Mouse (Mus musculus) neural tube, embryonic 13.5 days (tissue): ENCODE data around the gene Olfr47. TPM values are rescaled to one million over a fixed set of nuclear protein-coding genes. Genes with fewer than 3 reads are reported as not detected.
"Not testable (repeated sequence)": the region's sequence is repeated elsewhere in the genome, so short reads cannot be mapped to it uniquely, and the experiment has no call there.

Source experiments
- ATAC-seq: fragments of 200-750 bp; cut with Nextera tagmentation; 2 replicates; pipeline ENCODE4 v1.8.0; 2017; ENCODE audit warnings: low read depth, mild to moderate bottlenecking, moderate TSS enrichment, moderate library complexity
- H3K27ac ChIP-seq: fragments of 300-500 bp; sonication (generic); replicated peaks from 2 replicates; pipeline ENCODE4 v1.5.1; 2015; ENCODE audit warnings: moderate library complexity, mild to moderate bottlenecking, inconsistent platforms
- H3K27me3 ChIP-seq: fragments of 300-500 bp; sonication (generic); 2 replicates; pipeline ENCODE4 v1.6.1; 2015; ENCODE audit warnings: mild to moderate bottlenecking, inconsistent platforms
- H3K36me3 ChIP-seq: fragments of 300-500 bp; sonication (generic); 2 replicates; pipeline ENCODE4 v1.6.1; 2015; ENCODE audit warnings: mild to moderate bottlenecking, inconsistent platforms
- H3K4me1 ChIP-seq: fragments of 300-500 bp; sonication (generic); replicated peaks from 2 replicates; pipeline ENCODE4 v1.6.1; 2015; ENCODE audit warnings: inconsistent platforms
- H3K4me2 ChIP-seq: fragments of 300-500 bp; sonication (generic); 2 replicates; pipeline ENCODE4 v1.6.1; 2015; ENCODE audit warnings: inconsistent platforms, mild to moderate bottlenecking, moderate library complexity
- H3K4me3 ChIP-seq: fragments of 300-500 bp; sonication (generic); 2 replicates; pipeline ENCODE4 v1.5.1; 2015; ENCODE audit warnings: mild to moderate bottlenecking, inconsistent platforms
- H3K9ac ChIP-seq: fragments of 300-500 bp; sonication (generic); 2 replicates; pipeline ENCODE4 v1.6.1; 2015; ENCODE audit warnings: moderate library complexity, mild to moderate bottlenecking, inconsistent platforms
- H3K9me3 ChIP-seq: fragments of 300-500 bp; sonication (generic); 2 replicates; pipeline ENCODE4 v1.6.1; 2016; ENCODE audit warnings: inconsistent platforms
- WGBS: fragments of 180-500 bp; shearing (Covaris S2); methylation state at CpG from one replicate; pipeline ENCODE4 v1.1.7; 2015; 5-methylcytosine and 5-hydroxymethylcytosine counted together
- polyA plus RNA-seq: library from polyadenylated mRNA; unstranded; fragments of >200 nt; fragmentation: Nextera tagmentation; extraction: Ambion mirVana; gene quantifications from 2 replicates; pipeline ENCODE4 v1.2.1, GENCODE M21; 2015

The Olfr47 gene
- polyA plus RNA-seq = not detected in 2 replicates

DNA sequence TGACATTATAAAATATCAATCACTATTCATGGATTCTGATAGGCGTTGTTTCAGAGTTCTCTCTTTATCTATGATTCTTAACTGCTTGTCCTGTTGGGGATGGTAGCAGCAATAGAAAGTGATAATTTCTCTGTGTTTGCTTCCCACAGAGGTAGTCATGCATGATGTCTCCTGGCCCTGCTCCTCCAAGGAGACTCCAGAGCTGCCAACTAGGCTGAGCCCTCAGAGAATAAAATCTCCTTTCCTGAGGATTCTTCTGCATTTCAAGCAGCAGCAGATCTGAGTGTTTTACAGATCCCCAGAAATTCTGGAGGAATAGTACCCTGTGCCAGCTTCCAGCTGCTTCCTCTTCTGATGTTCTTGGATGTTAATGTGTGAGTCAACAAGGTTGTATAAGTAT is at the start of gene Olfr47:
Olfr47 (plus strand) TSS at position 275 of the 400 bp plus-strand sequence.
- not testable (repeated sequence) for H3K27ac ChIP-seq, H3K4me3 ChIP-seq, H3K36me3 ChIP-seq, ATAC-seq, H3K4me1 ChIP-seq, H3K9ac ChIP-seq, H3K9me3 ChIP-seq, H3K4me2 ChIP-seq, H3K27me3 ChIP-seq
- WGBS = 93% methylated on average over 1 of the region's 1 CpGs

DNA sequence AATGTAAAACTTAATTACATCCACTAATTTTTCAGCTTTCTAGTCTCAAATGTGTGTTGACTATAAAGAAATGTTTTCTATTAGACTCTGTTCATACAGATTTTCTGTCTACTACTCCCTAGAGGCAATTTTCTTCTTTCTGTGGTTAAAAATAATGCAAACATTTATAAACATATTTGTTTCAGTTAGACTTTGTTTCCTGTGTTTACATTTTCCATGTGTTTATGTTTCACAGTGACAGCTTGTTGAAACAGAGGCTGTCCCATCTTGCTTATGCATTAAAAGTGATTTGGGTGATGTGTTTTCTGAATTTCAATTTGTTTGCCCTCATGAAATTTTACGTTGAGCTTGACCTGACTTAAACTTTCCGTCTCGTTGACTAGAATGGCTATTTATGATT is 40.3 kb upstream of the Olfr47 start:
- no peak for ATAC-seq
- H3K9me3 ChIP-seq = no peaks in the 10 kb centered on the region
- H3K4me2 ChIP-seq = no peak overlapping the region
- H3K4me3 ChIP-seq = no peak overlapping the region
- no peaks in the 10 kb centered on the region for H3K27me3 ChIP-seq
- 86% methylated on average over 3 of the region's 3 CpGs for WGBS
- no peaks in the 10 kb centered on the region for H3K36me3 ChIP-seq
- no peak overlapping the region for H3K27ac ChIP-seq
- H3K9ac ChIP-seq = no peak overlapping the region
- H3K4me1 ChIP-seq = no peaks in the 10 kb centered on the region

DNA sequence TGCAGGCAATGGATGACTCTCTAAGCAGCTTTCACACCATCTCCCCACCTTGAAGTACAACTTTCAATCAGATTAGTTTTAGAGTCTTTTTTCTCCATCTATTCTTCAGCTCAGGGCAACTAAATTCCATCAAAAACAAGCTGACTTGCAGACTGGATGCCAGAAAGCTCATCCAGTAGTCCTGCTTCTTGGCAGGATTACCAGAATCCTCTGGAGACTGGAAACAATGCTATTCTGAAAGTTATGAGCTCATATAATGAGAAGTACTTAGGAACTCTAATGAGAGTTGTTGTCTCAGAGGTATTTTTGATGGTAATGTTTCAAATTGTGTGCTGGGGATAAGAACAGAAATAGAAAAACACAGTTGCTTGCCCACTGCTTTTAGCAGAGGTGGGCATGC is 34.5 kb upstream of the Olfr47 start, which contains the start of gene Olfr435:
Olfr435 (plus strand) TSS at position 366 of the 400 bp plus-strand sequence.
- no peak within 1 kb of the TSS for H3K27ac ChIP-seq
- no peak within 1 kb of the TSS for H3K9ac ChIP-seq
- no peaks in the 10 kb centered on the region for H3K27me3 ChIP-seq
- no peak within 1 kb of the TSS for H3K4me2 ChIP-seq
- ATAC-seq = no peak
- no peaks in the 10 kb centered on the region for H3K9me3 ChIP-seq
- H3K36me3 ChIP-seq = no peaks in the 10 kb centered on the region
- H3K4me1 ChIP-seq = no peaks in the 10 kb centered on the region
- H3K4me3 ChIP-seq = no peak within 1 kb of the TSS

DNA sequence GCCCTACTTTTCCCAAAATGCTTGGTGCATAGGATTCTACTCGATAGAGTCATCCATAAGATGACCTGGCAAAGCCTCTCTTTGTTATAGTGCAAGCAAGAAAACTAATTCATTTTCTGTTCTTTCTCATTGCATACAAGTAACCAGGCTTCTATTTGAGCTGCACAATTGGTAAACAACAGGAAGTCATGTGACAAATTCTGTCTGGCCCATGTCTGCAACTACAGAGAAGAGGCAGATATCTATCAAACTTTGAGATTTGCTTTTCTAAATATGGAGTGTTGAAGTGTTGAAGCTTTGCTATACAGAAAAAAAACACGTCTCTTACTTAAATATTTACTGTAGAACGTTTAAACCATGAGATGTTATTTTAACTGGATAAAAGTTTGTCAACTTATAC is 33.2 kb upstream of the Olfr47 start:
- Histone ChIP-seq H3K4me2 (no peak overlapping the region), H3K27me3 (no peaks in the 10 kb centered on the region), H3K27ac (no peak overlapping the region), H3K9me3 (no peaks in the 10 kb centered on the region), H3K4me3 (no peak overlapping the region), H3K36me3 (no peaks in the 10 kb centered on the region), H3K4me1 (no peaks in the 10 kb centered on the region), H3K9ac (no peak overlapping the region)
- WGBS = 87% methylated on average over 3 of the region's 3 CpGs
- no peak for ATAC-seq

DNA sequence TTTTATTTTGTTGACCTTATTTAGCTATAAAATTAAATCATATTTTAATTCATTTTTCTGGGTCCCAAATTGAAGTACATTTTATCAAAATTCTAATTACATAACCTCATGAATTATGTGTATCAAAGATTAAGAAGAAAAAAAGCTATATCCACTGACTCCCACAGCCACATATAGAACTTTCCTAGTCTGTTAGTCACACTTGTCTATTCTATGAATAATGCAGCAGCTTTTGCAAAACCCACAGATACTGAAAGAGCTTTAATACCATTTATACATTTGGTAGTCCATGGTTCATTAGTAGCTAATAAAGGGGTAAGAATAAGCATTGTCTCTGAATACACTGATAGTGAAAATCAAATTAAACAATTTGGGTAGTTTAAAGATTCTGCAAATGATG is 28.5 kb upstream of the Olfr47 start:
- no peaks in the 10 kb centered on the region for H3K4me1 ChIP-seq
- H3K36me3 ChIP-seq = no peaks in the 10 kb centered on the region
- no peak overlapping the region for H3K4me3 ChIP-seq
- ATAC-seq = no peak
- no peaks in the 10 kb centered on the region for H3K9me3 ChIP-seq
- no peak overlapping the region for H3K9ac ChIP-seq
- H3K27me3 ChIP-seq = no peaks in the 10 kb centered on the region
- no peak overlapping the region for H3K27ac ChIP-seq
- no peak overlapping the region for H3K4me2 ChIP-seq

DNA sequence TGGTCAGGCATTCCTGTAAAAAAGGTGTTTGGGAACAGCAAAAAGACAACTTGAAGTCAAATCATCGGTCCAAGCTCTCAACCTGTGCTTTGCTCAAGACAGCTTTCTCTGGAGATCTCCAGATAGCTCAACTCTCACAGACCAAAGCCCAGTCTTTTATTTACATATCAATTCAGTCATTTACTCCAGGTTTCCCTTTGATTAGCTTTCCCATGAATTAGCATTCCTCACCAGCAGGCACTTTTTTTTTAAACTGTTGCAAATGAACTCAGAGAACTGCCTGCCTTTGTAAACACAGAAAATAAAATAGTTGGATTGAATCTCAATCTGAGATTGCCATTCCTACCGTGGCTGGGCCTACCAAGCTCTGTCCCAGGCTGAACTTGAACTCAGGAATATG is 26.0 kb upstream of the Olfr47 start:
- no peak for ATAC-seq
- Histone ChIP-seq H3K4me1 (no peaks in the 10 kb centered on the region), H3K36me3 (no peaks in the 10 kb centered on the region), H3K9ac (no peak overlapping the region), H3K4me2 (no peak overlapping the region), H3K27ac (no peak overlapping the region), H3K9me3 (no peaks in the 10 kb centered on the region), H3K27me3 (no peaks in the 10 kb centered on the region), H3K4me3 (no peak overlapping the region)
- 30% methylated on average over 2 of the region's 2 CpGs for WGBS

DNA sequence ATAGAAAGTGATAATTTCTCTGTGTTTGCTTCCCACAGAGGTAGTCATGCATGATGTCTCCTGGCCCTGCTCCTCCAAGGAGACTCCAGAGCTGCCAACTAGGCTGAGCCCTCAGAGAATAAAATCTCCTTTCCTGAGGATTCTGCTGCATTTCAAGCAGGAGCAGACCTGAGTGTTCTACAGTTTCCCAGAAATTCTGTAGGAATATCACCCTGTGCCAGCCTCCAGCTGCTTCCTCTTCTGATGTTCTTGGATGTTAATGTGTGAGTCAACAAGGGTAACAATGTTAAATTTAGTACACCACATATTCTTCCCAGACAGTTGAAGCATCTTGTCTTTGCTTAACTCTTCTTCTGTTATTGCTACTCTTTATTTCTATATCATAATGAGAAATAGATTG is 18.5 kb upstream of the Olfr47 start, which contains the start of gene Olfr434:
Olfr434 (plus strand) TSS at position 149 of the 400 bp plus-strand sequence.
- not testable (repeated sequence) for ATAC-seq, H3K27ac ChIP-seq, H3K36me3 ChIP-seq, H3K9ac ChIP-seq, H3K4me1 ChIP-seq, H3K4me2 ChIP-seq, H3K4me3 ChIP-seq, H3K9me3 ChIP-seq, H3K27me3 ChIP-seq

DNA sequence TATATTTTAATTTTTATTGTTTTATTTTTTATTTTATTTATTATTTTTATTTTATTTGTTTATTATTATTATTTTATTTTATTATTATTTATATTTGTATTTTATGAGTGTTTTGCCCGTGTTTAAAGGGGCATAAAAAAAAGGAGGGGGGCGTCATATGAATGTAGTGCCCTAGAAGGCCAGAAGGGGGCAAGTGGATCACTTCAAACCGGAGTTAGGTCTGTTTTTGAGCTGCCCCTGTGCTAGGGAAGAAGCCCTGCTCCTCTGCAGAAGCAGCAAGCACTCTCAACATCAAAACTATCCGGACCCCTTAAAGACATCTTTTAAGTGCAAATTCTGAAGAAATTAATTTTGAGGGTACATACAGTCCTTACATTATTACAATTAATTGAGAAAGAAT is 10.7 kb downstream of the Olfr47 start:
- Histone ChIP-seq H3K9me3 (no peaks in the 10 kb centered on the region), H3K4me3 (no peak overlapping the region), H3K4me1 (no peaks in the 10 kb centered on the region), H3K36me3 (no peaks in the 10 kb centered on the region), H3K4me2 (no peak overlapping the region), H3K27me3 (no peaks in the 10 kb centered on the region), H3K27ac (no peak overlapping the region), H3K9ac (no peak overlapping the region)
- WGBS = 16% methylated on average over 4 of the region's 4 CpGs
- ATAC-seq = no peak

DNA sequence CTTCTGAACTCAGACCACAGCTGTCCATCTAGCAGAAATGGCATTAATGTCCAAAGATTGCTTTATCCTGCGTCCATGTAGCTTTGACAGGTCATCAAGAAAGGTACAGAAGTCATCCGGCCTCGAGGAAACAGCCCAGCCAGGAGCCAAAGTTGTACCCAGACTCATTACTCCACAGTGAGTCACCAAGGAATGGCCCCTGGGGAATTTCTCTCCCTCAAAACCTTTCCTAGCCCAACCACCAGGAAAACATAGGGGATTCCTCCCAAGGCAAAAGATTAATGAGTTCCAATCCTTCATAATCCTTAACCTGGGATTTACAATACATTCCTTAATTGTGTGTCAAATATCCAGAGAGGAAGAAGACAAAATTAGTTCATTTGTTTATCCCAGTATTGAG is 16.1 kb downstream of the Olfr47 start:
- WGBS = 72% methylated on average over 3 of the region's 3 CpGs
- Histone ChIP-seq H3K36me3 (no peaks in the 10 kb centered on the region), H3K9me3 (no peaks in the 10 kb centered on the region), H3K4me2 (no peak overlapping the region), H3K27me3 (no peaks in the 10 kb centered on the region), H3K9ac (no peak overlapping the region), H3K4me3 (no peak overlapping the region), H3K27ac (no peak overlapping the region), H3K4me1 (no peaks in the 10 kb centered on the region)
- no peak for ATAC-seq

DNA sequence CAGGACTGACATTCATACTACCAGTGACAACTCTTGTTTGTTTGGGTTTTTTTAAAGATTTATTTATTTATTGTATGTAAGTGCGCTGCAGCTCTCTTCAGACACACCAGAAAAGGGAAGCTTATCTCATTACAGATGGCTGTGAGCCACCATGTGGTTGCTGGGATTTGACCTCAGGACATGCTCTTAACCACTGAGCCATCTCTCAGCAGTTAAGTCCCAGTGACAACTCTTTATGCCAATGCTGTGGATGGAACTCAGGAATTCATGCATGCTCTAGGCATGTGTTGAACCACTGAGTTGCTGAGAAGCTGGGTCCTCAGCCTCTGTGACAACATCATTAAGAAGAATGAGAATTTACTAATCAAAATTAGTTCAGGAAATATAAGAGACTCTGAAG is 21.7 kb downstream of the Olfr47 start:
- H3K27me3 ChIP-seq = no peaks in the 10 kb centered on the region
- no peak overlapping the region for H3K27ac ChIP-seq
- no peaks in the 10 kb centered on the region for H3K36me3 ChIP-seq
- ATAC-seq = no peak
- no peaks in the 10 kb centered on the region for H3K9me3 ChIP-seq
- H3K9ac ChIP-seq = no peak overlapping the region
- no peaks in the 10 kb centered on the region for H3K4me1 ChIP-seq
- 97% methylated on average over 1 of the region's 1 CpGs for WGBS
- no peak overlapping the region for H3K4me3 ChIP-seq
- no peak overlapping the region for H3K4me2 ChIP-seq

DNA sequence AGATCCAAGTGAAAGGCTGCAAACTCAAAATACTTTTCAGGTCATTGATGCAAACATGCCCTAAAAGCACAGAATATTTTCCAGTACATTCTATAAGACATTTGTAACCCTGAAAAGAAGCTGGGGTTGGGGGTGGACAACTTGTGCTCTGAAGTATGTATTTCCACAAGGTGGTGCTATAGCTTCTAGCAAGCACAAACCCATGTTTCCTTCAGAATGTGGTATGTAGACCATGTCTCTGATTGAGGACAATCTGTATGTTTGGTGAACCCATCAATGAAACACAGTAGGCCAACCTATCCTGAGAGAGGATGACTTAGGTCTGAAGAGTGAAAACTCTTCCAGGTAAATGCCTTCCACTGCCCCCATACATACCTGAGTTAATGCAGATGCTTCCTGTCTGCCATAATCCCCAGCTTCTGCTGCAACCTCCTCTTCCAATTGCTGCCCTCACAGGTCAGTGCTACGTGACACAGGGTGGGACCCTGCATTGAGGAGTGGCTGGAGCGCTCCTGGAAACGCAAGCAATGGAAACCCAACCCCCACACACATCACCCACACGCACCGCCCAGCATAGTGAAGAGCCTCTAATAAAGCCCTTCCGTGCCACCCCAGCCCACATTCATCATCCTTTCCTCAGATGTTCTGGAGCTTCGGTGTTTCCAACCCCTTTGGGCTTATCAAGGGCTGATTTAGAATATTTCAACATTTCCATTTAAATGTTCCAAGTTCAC is 23.0 kb downstream of the Olfr47 start:
- Histone ChIP-seq H3K36me3 (no peaks in the 10 kb centered on the region), H3K4me1 (no peaks in the 10 kb centered on the region), H3K4me3 (no peak overlapping the region), H3K9me3 (no peaks in the 10 kb centered on the region), H3K4me2 (no peak overlapping the region), H3K27ac (no peak overlapping the region), H3K27me3 (no peaks in the 10 kb centered on the region), H3K9ac (no peak overlapping the region)
- ATAC-seq = no peak
- 70% methylated on average over 7 of the region's 7 CpGs for WGBS

DNA sequence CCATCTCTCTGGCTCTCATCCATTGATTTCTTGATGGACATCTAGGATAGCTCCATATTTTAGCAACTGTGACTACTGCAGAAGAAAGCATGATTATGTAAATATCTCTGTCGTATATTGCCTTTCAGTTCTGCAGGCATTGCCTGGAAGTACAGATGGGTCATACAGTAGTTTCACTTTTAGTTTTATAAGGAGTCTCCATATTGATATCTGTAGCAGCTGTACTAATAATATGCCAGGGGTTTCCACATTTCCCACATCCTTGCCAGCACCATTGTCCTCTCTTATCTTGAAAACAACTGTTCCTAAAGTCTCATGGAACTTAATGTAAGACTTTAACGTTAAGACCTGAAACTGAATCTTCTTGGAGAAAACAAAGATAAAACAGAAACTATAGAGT is 29.4 kb downstream of the Olfr47 start:
- Histone ChIP-seq H3K36me3 (no peaks in the 10 kb centered on the region), H3K9ac (no peak overlapping the region), H3K4me3 (no peak overlapping the region), H3K4me2 (no peak overlapping the region), H3K27ac (no peak overlapping the region), H3K4me1 (peaks cover 7% of the 10 kb centered on the region), H3K27me3 (peaks cover 19% of the 10 kb centered on the region), H3K9me3 (no peaks in the 10 kb centered on the region)
- ATAC-seq = no peak
- WGBS = 77% methylated on average over 2 of the region's 2 CpGs

DNA sequence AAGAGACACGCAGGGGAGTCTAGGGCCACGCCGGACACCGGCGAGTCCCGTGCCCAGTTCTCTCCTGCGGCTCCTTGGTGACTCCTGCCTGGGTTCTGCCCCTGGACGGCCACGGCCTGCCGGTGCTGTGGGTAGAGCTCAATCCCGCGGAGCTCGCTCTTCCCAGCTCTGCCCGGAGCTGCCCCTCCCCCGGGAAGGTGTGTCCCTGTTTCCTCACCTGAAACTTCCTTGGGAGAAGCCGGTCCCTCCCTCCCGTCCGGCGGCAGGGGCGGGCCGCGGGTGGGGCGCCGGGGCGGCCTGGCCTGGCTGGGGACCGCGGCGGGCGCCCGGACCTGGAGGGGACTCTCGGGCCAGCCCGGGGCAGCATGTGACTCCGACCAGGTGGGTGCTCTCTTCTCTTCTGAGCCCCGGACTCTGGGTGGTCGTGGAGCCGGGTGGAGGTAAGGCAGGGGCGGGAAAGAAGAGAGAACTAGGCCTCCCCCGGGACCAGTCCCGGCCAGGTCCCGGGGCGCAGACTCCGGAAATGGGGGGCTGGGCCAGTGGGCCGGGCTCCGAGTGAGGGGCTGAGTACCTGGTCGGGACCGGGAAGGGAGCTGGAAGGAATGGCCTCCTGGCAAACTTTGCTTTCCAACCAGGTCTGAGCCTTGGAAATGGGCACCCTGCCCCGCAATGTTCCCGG is 34.2 kb downstream of the Olfr47 start, which contains the start of gene Arhgef5:
Arhgef5 (plus strand) TSS at position 220 of the 679 bp plus-strand sequence.
- Histone ChIP-seq H3K9ac (peak within 1 kb of the TSS; percentile 68), H3K27ac (peak within 1 kb of the TSS; percentile 34; the same call in 1 of the 2 replicates), H3K27me3 (peaks cover 35% of the 10 kb centered on the region), H3K36me3 (no peaks in the 10 kb centered on the region), H3K4me3 (peak within 1 kb of the TSS; percentile 49), H3K4me2 (peak within 1 kb of the TSS; percentile 88), H3K4me1 (peaks cover 12% of the 10 kb centered on the region), H3K9me3 (no peaks in the 10 kb centered on the region)
- 1% methylated on average over 43 of the region's 48 CpGs for WGBS
- peak; percentile 65 for ATAC-seq
